Mouse (Mus musculus) thymus, adult 2 months (tissue): Measurements from ENCODE around the gene Bckdhb.

Experiments used
- CTCF ChIP-seq: fragments of 200-500 bp; IDR thresholded peaks from 2 replicates; pipeline ENCODE4 v1.5.1; 2012; ENCODE audit warnings: mild to moderate bottlenecking, control low read depth, low read length, moderate library complexity, borderline replicate concordance; ENCODE audit not compliant: control insufficient read depth, poor library complexity, insufficient read depth; ENCODE audit errors: extremely low read depth
- POLR2A ChIP-seq: fragments of 200-500 bp; IDR thresholded peaks from 2 replicates; pipeline ENCODE4 v1.6.1; 2012; ENCODE audit warnings: mild to moderate bottlenecking, low read length, control low read depth, moderate library complexity; ENCODE audit not compliant: control insufficient read depth, poor library complexity, insufficient read depth; ENCODE audit errors: extremely low read depth

DNA sequence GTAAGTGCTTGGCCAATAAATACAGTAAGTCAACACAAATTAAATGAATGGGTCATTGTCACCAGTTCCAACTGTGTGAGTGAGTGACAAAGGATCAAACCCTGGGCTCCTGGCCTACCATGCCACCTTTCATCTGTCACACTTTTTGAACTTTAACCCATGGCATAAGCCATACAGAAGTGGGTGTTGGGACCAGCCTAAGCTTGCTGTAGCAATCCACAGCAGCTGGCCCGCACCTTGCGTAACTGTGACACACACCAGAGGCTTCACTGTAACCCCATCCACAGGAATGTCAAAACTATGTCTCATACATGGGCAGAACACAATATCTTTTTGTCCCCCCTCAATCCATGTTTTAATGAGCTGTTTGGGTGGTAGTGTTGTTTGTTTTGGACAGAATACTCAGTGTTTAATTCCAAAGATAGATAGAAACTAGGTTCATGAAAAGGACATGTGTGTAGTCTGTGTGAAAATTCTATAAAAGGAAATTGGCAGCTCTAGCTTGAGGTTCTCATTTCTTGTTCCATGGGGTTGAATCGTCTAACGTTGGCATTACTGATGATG, 31.1 kb upstream of the Bckdhb start:
- no peak for TF ChIP-seq POLR2A
- no peak for TF ChIP-seq CTCF
